Mouse (Mus musculus) retina, adult 2 months (tissue): ENCODE results near the gene Sned1.
A peak's percentile ranks its signal among the peaks of the same experiment; 100 is the strongest.

Source experiments
- DNase-seq: peaks from one replicate; pipeline ENCODE4 v3.0.0-alpha.2; 2012; ENCODE audit warnings: low read depth, low spot score

The Sned1 gene

GRCm38 (mm10) chr1:93305581-93306337 is 70.1 kb downstream of the Sned1 start, which contains the start of gene Mterf4:
Gene Mterf4, minus strand, starts transcription at chr1:93305915.
- DNase-seq: peak; percentile 78

GRCm38 (mm10) chr1:93323973-93324372 is 88.3 kb downstream of the Sned1 start:
- no peak for DNase-seq

GRCm38 (mm10) chr1:93326446-93326845 is 90.8 kb downstream of the Sned1 start:
- no peak for DNase-seq

GRCm38 (mm10) chr1:93334621-93335020 is 99.0 kb downstream of the Sned1 start:
- no peak for DNase-seq

- peak; percentile 96 for DNase-seq
Observed at GRCm38 (mm10) chr1:93342648-93343503, 107.2 kb downstream of the Sned1 start, which contains the start of the genes Ppp1r7 and Pask. Gene Ppp1r7, plus strand, starts transcription at chr1:93342854. Gene Pask, minus strand, starts transcription at chr1:93343482.

- DNase-seq: peak; percentile 88
Observed at GRCm38 (mm10) chr1:93343504-93344047, 107.9 kb downstream of the Sned1 start.

- DNase-seq: no peak
Observed at GRCm38 (mm10) chr1:93347176-93347575, 111.5 kb downstream of the Sned1 start.

- DNase-seq: no peak
Observed at GRCm38 (mm10) chr1:93349701-93350100, 114.1 kb downstream of the Sned1 start.
